Mouse (Mus musculus) leukemia stem cell, adult 10-12 weeks (primary cell): Measurements from ENCODE around the gene Spata3. TPM values are rescaled to one million over a fixed set of nuclear protein-coding genes. Genes with fewer than 3 reads are reported as not detected.

Source experiments
- polyA plus RNA-seq: library from polyadenylated mRNA; stranded (reverse); fragments of >175 nt; gene quantifications from 2 replicates; pipeline ENCODE4 v1.2.3, GENCODE M21; 2012; ENCODE audit warnings: low replicate concordance

Gene Spata3
- not detected in 2 replicates for polyA plus RNA-seq

DNA sequence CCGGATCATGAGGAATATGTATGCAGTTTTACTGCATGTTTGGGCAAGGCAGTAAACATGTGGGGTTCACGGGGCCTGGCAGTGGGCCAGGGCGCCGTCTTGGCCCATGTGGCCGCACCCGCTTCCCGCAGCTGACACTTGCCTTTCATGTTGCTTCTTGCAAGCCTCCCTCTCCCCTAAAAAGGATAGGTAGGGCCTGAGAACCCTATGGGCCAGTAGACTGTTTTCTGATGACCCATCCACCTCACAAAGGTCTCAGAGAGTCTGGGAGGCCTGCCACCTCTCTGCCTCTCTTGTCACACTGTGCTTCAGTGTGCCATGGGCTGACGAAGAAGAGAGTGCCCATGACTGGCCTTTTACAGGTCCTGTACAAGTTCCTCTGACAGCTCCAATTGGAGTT, at the start of gene Spata3:
Gene Spata3 (plus strand): TSS at position 301 of the 400 bp plus-strand sequence.

DNA sequence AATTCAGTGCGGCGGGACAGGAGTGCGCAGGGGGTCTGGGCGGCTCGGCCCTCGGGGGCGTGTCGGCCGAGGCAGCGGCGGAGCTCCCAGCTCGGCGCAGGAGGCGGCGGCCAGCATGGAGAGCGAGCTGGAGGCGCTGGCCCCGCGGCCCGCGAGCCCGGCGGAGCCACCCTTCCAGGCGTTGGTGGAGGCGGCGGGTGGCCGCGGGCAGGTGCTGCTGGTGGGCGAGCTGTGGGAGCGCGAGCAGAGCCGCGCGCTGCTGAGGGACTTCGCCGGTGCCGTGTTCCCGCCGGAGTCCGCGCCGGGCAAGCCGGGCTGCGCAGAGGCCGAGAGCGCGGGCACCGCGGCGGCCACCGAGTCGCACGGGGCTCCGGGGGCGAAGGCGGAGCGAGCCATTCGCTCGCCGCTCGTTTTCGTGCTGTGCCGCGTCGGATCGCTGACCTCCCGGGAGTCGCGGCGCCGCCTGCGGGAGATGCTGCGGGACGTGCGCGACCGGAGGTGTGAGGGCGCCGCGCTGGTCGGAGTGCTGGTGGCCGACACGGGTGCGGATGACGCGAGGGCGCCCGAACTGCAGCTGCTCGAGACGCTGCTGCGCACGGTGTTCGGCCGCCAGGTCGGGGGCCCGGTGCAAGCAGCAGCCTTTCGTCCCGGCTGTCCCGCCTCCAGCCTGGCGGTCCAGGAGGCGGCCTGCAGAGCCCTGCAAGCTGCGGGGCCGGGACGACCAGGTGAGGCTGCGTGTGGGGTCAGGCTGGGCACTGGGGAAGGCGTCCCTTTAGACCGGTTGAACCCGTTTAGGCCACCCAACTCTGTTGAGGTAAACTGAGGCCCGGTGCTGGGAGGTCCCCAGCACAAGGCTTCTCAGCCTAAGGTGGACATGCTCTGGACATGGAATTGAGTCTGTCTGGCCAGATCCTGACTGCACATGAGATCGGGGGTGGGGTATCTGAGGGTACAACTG, 29.5 kb downstream of the Spata3 start, which contains the start of gene 2810459M11Rik:
Gene 2810459M11Rik (plus strand): TSS at position 16 of the 958 bp plus-strand sequence.

DNA sequence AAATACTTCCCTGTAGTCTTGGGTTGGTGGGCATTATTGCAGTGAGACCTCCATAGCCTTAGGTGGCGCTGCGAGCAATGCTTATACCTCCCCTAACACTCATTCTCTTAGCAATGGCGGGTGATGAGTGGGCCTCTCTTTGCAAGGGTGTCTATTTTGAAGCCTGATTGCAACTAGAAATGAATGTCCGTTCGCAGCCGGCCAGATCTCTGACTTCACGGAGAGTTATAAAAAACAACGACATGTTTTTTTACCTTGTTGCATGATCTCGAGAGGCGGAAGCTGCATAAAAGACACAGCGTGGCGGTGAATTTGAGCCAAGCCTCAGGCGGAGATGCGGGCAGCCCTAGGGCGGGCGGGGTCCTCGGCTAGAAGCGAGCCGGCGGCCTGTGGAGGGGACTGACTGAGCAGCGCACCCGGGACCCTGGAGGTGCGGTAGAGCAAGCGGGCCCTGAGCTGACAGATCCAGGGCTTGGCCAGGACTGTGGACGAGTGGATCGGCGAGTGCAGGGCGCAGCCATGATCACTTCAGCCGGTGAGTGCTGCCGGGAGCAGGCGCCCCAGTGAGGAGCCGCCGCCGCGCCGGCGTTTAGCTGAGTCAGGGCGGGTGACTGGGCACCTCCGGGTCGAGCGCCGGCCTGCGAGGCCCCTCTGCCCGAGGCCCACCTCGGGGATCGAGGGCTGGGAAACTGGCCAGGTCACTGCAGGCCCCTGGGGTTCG, 47.8 kb downstream of the Spata3 start, which contains the start of gene Psmd1:
Gene Psmd1 (plus strand): TSS at position 117 of the 721 bp plus-strand sequence.

Other genes with a start within 250 kb of the Spata3 start
- 4.3 and 11.6 TPM in 2 replicates for gene A630001G21Rik, start 238.2 kb upstream of the Spata3 start, polyA plus RNA-seq
- 41.5 and 55.9 TPM in 2 replicates for gene Cab39, start 223.4 kb upstream of the Spata3 start, polyA plus RNA-seq
- 35.5 and 55.7 TPM in 2 replicates for gene Itm2c, start 122.5 kb upstream of the Spata3 start, polyA plus RNA-seq
- gene 4933407L21Rik, start 88.3 kb upstream of the Spata3 start, polyA plus RNA-seq = not detected in 2 replicates
- 0.09 and 0.27 TPM in 2 replicates for gene Gpr55, start 55.8 kb upstream of the Spata3 start, polyA plus RNA-seq
- gene 2810459M11Rik, start 29.0 kb downstream of the Spata3 start, polyA plus RNA-seq = not detected in 2 replicates
- 4.0 and 19.4 TPM in 2 replicates for gene Psmd1, start 47.6 kb downstream of the Spata3 start, polyA plus RNA-seq
- gene Htr2b, start 95.2 kb downstream of the Spata3 start, polyA plus RNA-seq = not detected in 2 replicates
- gene Gm21972, start 116.8 kb downstream of the Spata3 start, polyA plus RNA-seq = 1.8 and 2.8 TPM in 2 replicates
- 5.4 and 5.7 TPM in 2 replicates for gene Armc9, start 138.0 kb downstream of the Spata3 start, polyA plus RNA-seq